Mouse (Mus musculus): ENCODE results near the gene Ece1.

Gene Ece1

GRCm38 (mm10) chr4:137918559-137918958 lies 56.5 kb downstream of the Ece1 start:
- no peak for DNase-seq (ENCODE audit: low spot score)

GRCm38 (mm10) chr4:137919116-137919515 lies 57.1 kb downstream of the Ece1 start:
- DNase-seq (ENCODE audit: low spot score) = no peak

- no peak for DNase-seq (ENCODE audit: low spot score)
Observed at GRCm38 (mm10) chr4:137920005-137920404, 58.0 kb downstream of the Ece1 start.

GRCm38 (mm10) chr4:137920500-137920961 lies 58.5 kb downstream of the Ece1 start:
- no peak for DNase-seq (ENCODE audit: low spot score)

GRCm38 (mm10) chr4:137921510-137921909 lies 59.5 kb downstream of the Ece1 start:
- DNase-seq (ENCODE audit: low spot score) = no peak

GRCm38 (mm10) chr4:137923052-137923451 lies 61.0 kb downstream of the Ece1 start:
- DNase-seq (ENCODE audit: low spot score) = no peak

- DNase-seq (ENCODE audit: low spot score) = no peak
Observed at GRCm38 (mm10) chr4:137925176-137925575, 63.1 kb downstream of the Ece1 start.

- no peak for DNase-seq (ENCODE audit: low spot score)
Observed at GRCm38 (mm10) chr4:137926161-137926560, 64.1 kb downstream of the Ece1 start.

- no peak for DNase-seq (ENCODE audit: low spot score)
Observed at GRCm38 (mm10) chr4:137927136-137927535, 65.1 kb downstream of the Ece1 start.

- no peak for DNase-seq (ENCODE audit: low spot score)
Observed at GRCm38 (mm10) chr4:137927741-137928535, 65.9 kb downstream of the Ece1 start.

GRCm38 (mm10) chr4:137928813-137929212 lies 66.8 kb downstream of the Ece1 start:
- no peak for DNase-seq (ENCODE audit: low spot score)

GRCm38 (mm10) chr4:137929341-137930016 lies 67.4 kb downstream of the Ece1 start:
- DNase-seq (ENCODE audit: low spot score) = peak; percentile 38

- no peak for DNase-seq (ENCODE audit: low spot score)
Observed at GRCm38 (mm10) chr4:137930500-137931008, 68.5 kb downstream of the Ece1 start.

- DNase-seq (ENCODE audit: low spot score) = peak; percentile 60
Observed at GRCm38 (mm10) chr4:137931009-137931757, 69.1 kb downstream of the Ece1 start.

GRCm38 (mm10) chr4:137932554-137933178 lies 70.6 kb downstream of the Ece1 start:
- DNase-seq (ENCODE audit: low spot score) = no peak

GRCm38 (mm10) chr4:137933328-137933727 lies 71.3 kb downstream of the Ece1 start:
- DNase-seq (ENCODE audit: low spot score) = no peak

- DNase-seq (ENCODE audit: low spot score) = no peak
Observed at GRCm38 (mm10) chr4:137936134-137936533, 74.1 kb downstream of the Ece1 start.

- no peak for DNase-seq (ENCODE audit: low spot score)
Observed at GRCm38 (mm10) chr4:137940061-137940460, 78.0 kb downstream of the Ece1 start.

- no peak for DNase-seq (ENCODE audit: low spot score)
Observed at GRCm38 (mm10) chr4:137941131-137941844, 79.3 kb downstream of the Ece1 start.

- no peak for DNase-seq (ENCODE audit: low spot score)
Observed at GRCm38 (mm10) chr4:137941871-137942781, 80.1 kb downstream of the Ece1 start.
